Mouse (Mus musculus) lung, postnatal 0 days (tissue): ENCODE data around the gene Pcdh15. TPM values are rescaled to one million over a fixed set of nuclear protein-coding genes. Genes with fewer than 3 reads are reported as not detected.

Experiments used
- ATAC-seq: fragments of 200-750 bp; cut with Nextera tagmentation; 2 replicates; pipeline ENCODE4 v1.8.0; 2017; ENCODE audit warnings: moderate library complexity
- DNase-seq: peaks from one replicate; pipeline ENCODE4 v3.0.0-alpha.2; 2016; ENCODE audit warnings: low spot score
- H3K27ac ChIP-seq: fragments of 300-500 bp; sonication (generic); 2 replicates; pipeline ENCODE4 v1.5.1; 2014; ENCODE audit warnings: antibody characterized with exemption, mild to moderate bottlenecking, low read length, mixed read lengths
- H3K27me3 ChIP-seq: fragments of 300-500 bp; sonication (generic); replicated peaks from 2 replicates; pipeline ENCODE4 v1.6.1; 2014; ENCODE audit warnings: low read length, mixed read lengths; ENCODE audit not compliant: insufficient read depth
- H3K36me3 ChIP-seq: fragments of 300-500 bp; sonication (generic); 2 replicates; pipeline ENCODE4 v1.6.1; 2014; ENCODE audit warnings: low read length, mixed read lengths; ENCODE audit not compliant: insufficient read depth
- H3K4me1 ChIP-seq: fragments of 300-500 bp; sonication (generic); 2 replicates; pipeline ENCODE4 v1.6.1; 2014; ENCODE audit warnings: antibody characterized with exemption, low read depth, low read length, mixed read lengths; ENCODE audit not compliant: insufficient read depth
- H3K4me2 ChIP-seq: fragments of 300-500 bp; sonication (generic); replicated peaks from 2 replicates; pipeline ENCODE4 v1.6.1; 2014; ENCODE audit warnings: low read depth, mild to moderate bottlenecking, low read length, moderate library complexity, mixed read lengths
- H3K4me3 ChIP-seq: fragments of 300-500 bp; sonication (generic); 2 replicates; pipeline ENCODE4 v1.5.1; 2014; ENCODE audit warnings: low read depth, low read length
- H3K9ac ChIP-seq: fragments of 300-500 bp; sonication (generic); replicated peaks from 2 replicates; pipeline ENCODE4 v1.6.1; 2014; ENCODE audit warnings: low read depth, mild to moderate bottlenecking
- H3K9me3 ChIP-seq: fragments of 300-500 bp; sonication (generic); 2 replicates; pipeline ENCODE4 v1.6.1; 2016; ENCODE audit warnings: low read length, mixed read lengths
- CTCF ChIP-seq: IDR thresholded peaks from 2 replicates; pipeline ENCODE4 v1.5.1; 2016; ENCODE audit warnings: antibody characterized with exemption, mild to moderate bottlenecking
- EP300 ChIP-seq: IDR thresholded peaks from 2 replicates; pipeline ENCODE4 v1.6.1; 2016; ENCODE audit warnings: antibody characterized with exemption, mild to moderate bottlenecking, control low read depth
- WGBS: fragments of 180-500 bp; shearing (Covaris S2); extraction: QIAGEN DNeasy Blood & Tissue Kit; methylation state at CpG from one replicate; pipeline ENCODE4 v1.1.7; 2014; 5-methylcytosine and 5-hydroxymethylcytosine counted together
- polyA plus RNA-seq: library from polyadenylated mRNA; unstranded; fragments of >200 nt; fragmentation: Nextera tagmentation; extraction: Ambion mirVana; gene quantifications from 2 replicates; pipeline ENCODE4 v1.2.1, GENCODE M21; 2015

Pcdh15 gene
- polyA plus RNA-seq, 1 experiment from 2014 or later = 0.06 TPM

- WGBS = 69% methylated on average over 5 of the region's 5 CpGs
- H3K9me3 ChIP-seq = no peaks in the 10 kb centered on the region
Observed at GRCm38 (mm10) chr10:73878055-73878728, 779.0 kb downstream of the Pcdh15 start.

DNA sequence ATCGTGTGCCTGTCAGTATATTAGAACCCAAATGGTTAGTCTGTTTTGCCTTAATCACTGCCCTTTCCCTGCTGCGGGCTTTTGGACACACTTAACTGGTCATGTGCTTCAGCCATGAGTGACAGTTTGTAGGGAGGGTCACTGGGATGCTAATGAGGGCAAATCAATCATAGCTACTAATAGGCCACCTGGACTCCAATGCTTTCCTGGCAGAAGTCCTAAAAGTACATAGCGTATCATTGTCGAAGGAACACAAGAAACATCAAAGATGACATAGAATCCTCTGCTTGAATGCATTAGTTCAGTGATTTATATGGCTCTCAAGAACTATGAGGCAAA is 779.6 kb downstream of the Pcdh15 start:
- H3K9ac ChIP-seq = no peak overlapping the region
- no peak for TF ChIP-seq CTCF
- TF ChIP-seq EP300 = no peak
- no peaks in the 10 kb centered on the region for H3K27me3 ChIP-seq
- WGBS = 86% methylated on average over 4 of the region's 4 CpGs
- DNase-seq (no peak), ATAC-seq (no peak)
- no peak overlapping the region for H3K27ac ChIP-seq
- H3K36me3 ChIP-seq = no peaks in the 10 kb centered on the region
- no peaks in the 10 kb centered on the region for H3K4me1 ChIP-seq
- H3K4me2 ChIP-seq = no peak overlapping the region
- H3K4me3 ChIP-seq = no peak overlapping the region
- no peaks in the 10 kb centered on the region for H3K9me3 ChIP-seq

More at GRCm38 (mm10) chr10:73878055-73878728, 779.0 kb downstream of the Pcdh15 start:
- Histone ChIP-seq H3K27ac (no peak overlapping the region), H3K4me3 (no peak overlapping the region), H3K27me3 (no peaks in the 10 kb centered on the region), H3K4me2 (no peak overlapping the region), H3K36me3 (no peaks in the 10 kb centered on the region), H3K9ac (no peak overlapping the region), H3K4me1 (no peaks in the 10 kb centered on the region)
- TF ChIP-seq CTCF (no peak), EP300 (no peak)
- ATAC-seq = no peak
- no peak for DNase-seq

GRCm38 (mm10) chr10:73887771-73888170 is 788.6 kb downstream of the Pcdh15 start:
- no peaks in the 10 kb centered on the region for H3K36me3 ChIP-seq
- TF ChIP-seq CTCF = no peak
- TF ChIP-seq EP300 = no peak
- DNase-seq = no peak
- ATAC-seq = no peak
- no peak overlapping the region for H3K4me3 ChIP-seq
- H3K27me3 ChIP-seq = no peaks in the 10 kb centered on the region
- H3K4me2 ChIP-seq = no peak overlapping the region
- no peaks in the 10 kb centered on the region for H3K9me3 ChIP-seq
- H3K9ac ChIP-seq = no peak overlapping the region
- WGBS = 73% methylated on average over 4 of the region's 4 CpGs
- H3K4me1 ChIP-seq = no peaks in the 10 kb centered on the region
- H3K27ac ChIP-seq = no peak overlapping the region

- Histone ChIP-seq H3K27ac (no peak overlapping the region), H3K4me1 (no peaks in the 10 kb centered on the region), H3K36me3 (no peaks in the 10 kb centered on the region), H3K4me3 (no peak overlapping the region), H3K4me2 (no peak overlapping the region), H3K9me3 (no peaks in the 10 kb centered on the region), H3K9ac (no peak overlapping the region), H3K27me3 (no peaks in the 10 kb centered on the region)
- ATAC-seq = no peak
- no peak for TF ChIP-seq CTCF
- TF ChIP-seq EP300 = no peak
- WGBS = 72% methylated on average over 4 of the region's 4 CpGs
- no peak for DNase-seq
Observed at GRCm38 (mm10) chr10:73892251-73892650, 793.1 kb downstream of the Pcdh15 start.

GRCm38 (mm10) chr10:73896086-73896607 is 797.0 kb downstream of the Pcdh15 start:
- Histone ChIP-seq H3K9ac (no peak overlapping the region), H3K4me1 (no peaks in the 10 kb centered on the region), H3K4me2 (no peak overlapping the region), H3K27ac (no peak overlapping the region), H3K27me3 (no peaks in the 10 kb centered on the region), H3K36me3 (no peaks in the 10 kb centered on the region), H3K4me3 (no peak overlapping the region), H3K9me3 (no peaks in the 10 kb centered on the region)
- TF ChIP-seq EP300 = no peak
- no peak for TF ChIP-seq CTCF
- ATAC-seq (no peak), DNase-seq (no peak)

DNA sequence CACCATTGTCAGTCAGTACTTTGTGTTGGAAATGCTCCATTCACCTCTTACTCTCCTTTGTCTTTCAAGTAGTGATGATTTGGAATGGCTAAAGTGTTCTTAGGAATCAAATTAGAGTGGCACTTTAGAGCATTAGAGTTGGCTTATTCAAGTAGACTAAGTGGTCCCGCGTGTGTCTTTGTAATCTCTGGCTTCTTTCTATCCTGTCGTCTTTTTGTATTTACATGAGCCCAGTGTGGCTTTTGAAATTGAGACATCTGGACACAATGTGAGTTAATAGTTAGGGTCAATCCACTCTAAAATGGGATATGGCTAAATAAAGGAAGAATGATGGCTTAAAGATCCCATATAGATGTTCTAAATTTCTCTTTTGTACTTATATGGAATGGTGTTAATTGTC is 800.0 kb downstream of the Pcdh15 start:
- H3K36me3 ChIP-seq = no peaks in the 10 kb centered on the region
- no peak for TF ChIP-seq EP300
- TF ChIP-seq CTCF = no peak
- ATAC-seq (no peak), DNase-seq (no peak)
- H3K4me3 ChIP-seq = no peak overlapping the region
- no peak overlapping the region for H3K27ac ChIP-seq
- H3K9ac ChIP-seq = no peak overlapping the region
- H3K9me3 ChIP-seq = no peaks in the 10 kb centered on the region
- H3K4me2 ChIP-seq = no peak overlapping the region
- 70% methylated on average over 3 of the region's 3 CpGs for WGBS
- no peaks in the 10 kb centered on the region for H3K27me3 ChIP-seq
- no peaks in the 10 kb centered on the region for H3K4me1 ChIP-seq
